Mouse (Mus musculus) limb, embryonic 15.5 days (tissue): ENCODE data around the gene Chit1. TPM values are rescaled to one million over a fixed set of nuclear protein-coding genes. Genes with fewer than 3 reads are reported as not detected.

ENCODE experiments used
- ATAC-seq: fragments of 200-750 bp; cut with Nextera tagmentation; 2 replicates; pipeline ENCODE4 v1.8.0; 2017; ENCODE audit warnings: low read depth, moderate TSS enrichment; ENCODE audit not compliant: insufficient number of reproducible peaks, low FRiP score, low TSS enrichment
- H3K27ac ChIP-seq: fragments of 300-500 bp; sonication (generic); 2 replicates; pipeline ENCODE4 v1.5.1; 2015; ENCODE audit warnings: moderate library complexity, mild to moderate bottlenecking, inconsistent platforms
- H3K27me3 ChIP-seq: fragments of 300-500 bp; sonication (generic); 2 replicates; pipeline ENCODE4 v1.6.1; 2015; ENCODE audit warnings: inconsistent platforms
- H3K36me3 ChIP-seq: fragments of 300-500 bp; sonication (generic); 2 replicates; pipeline ENCODE4 v1.6.1; 2015; ENCODE audit warnings: inconsistent platforms
- H3K4me1 ChIP-seq: fragments of 300-500 bp; sonication (generic); 2 replicates; pipeline ENCODE4 v1.6.1; 2015; ENCODE audit warnings: inconsistent platforms
- H3K4me2 ChIP-seq: fragments of 300-500 bp; sonication (generic); 2 replicates; pipeline ENCODE4 v1.6.1; 2015; ENCODE audit warnings: mild to moderate bottlenecking, inconsistent platforms
- H3K4me3 ChIP-seq: fragments of 300-500 bp; sonication (generic); 2 replicates; pipeline ENCODE4 v1.5.1; 2015; ENCODE audit warnings: mild to moderate bottlenecking, inconsistent platforms
- H3K9ac ChIP-seq: fragments of 300-500 bp; sonication (generic); 2 replicates; pipeline ENCODE4 v1.6.1; 2015; ENCODE audit warnings: inconsistent platforms
- H3K9me3 ChIP-seq: fragments of 300-500 bp; sonication (generic); 2 replicates; pipeline ENCODE4 v1.6.1; 2016; ENCODE audit warnings: inconsistent platforms
- WGBS: fragments of 180-500 bp; shearing (Covaris S2); methylation state at CpG from one replicate; pipeline ENCODE4 v1.1.7; 2015; 5-methylcytosine and 5-hydroxymethylcytosine counted together
- polyA plus RNA-seq: library from polyadenylated mRNA; unstranded; fragments of >200 nt; fragmentation: Nextera tagmentation; extraction: Ambion mirVana; gene quantifications from 2 replicates; pipeline ENCODE4 v1.2.1, GENCODE M21; 2015

Gene Chit1
- polyA plus RNA-seq, 1 experiment from 2014 or later: 0.59 TPM

GRCm38 (mm10) chr1:134154655-134155054 lies 43.6 kb downstream of the Chit1 start:
- H3K36me3 ChIP-seq: no peaks in the 10 kb centered on the region
- 63% methylated on average over 3 of the region's 3 CpGs for WGBS
- no peak for ATAC-seq

GRCm38 (mm10) chr1:134160404-134160803 lies 49.4 kb downstream of the Chit1 start:
- Histone ChIP-seq H3K27me3 (no peaks in the 10 kb centered on the region), H3K4me3 (no peak overlapping the region), H3K4me2 (no peak overlapping the region), H3K36me3 (no peaks in the 10 kb centered on the region), H3K4me1 (no peaks in the 10 kb centered on the region), H3K9me3 (no peaks in the 10 kb centered on the region), H3K27ac (no peak overlapping the region), H3K9ac (no peak overlapping the region)
- WGBS: 86% methylated on average over 3 of the region's 3 CpGs
- ATAC-seq: 0 out of 2 replicates have a peak, but pooled peaks have one; percentile 26

More at GRCm38 (mm10) chr1:134154655-134155054, 43.6 kb downstream of the Chit1 start:
- H3K27me3 ChIP-seq: peaks cover 3% of the 10 kb centered on the region; the same call in 1 of the 2 replicates
- no peak overlapping the region for H3K9ac ChIP-seq
- no peak overlapping the region for H3K27ac ChIP-seq
- H3K4me1 ChIP-seq: peaks cover 4% of the 10 kb centered on the region; the same call in 1 of the 2 replicates
- H3K4me2 ChIP-seq: no peak overlapping the region
- no peaks in the 10 kb centered on the region for H3K9me3 ChIP-seq
- no peak overlapping the region for H3K4me3 ChIP-seq

GRCm38 (mm10) chr1:134161399-134161798 lies 50.4 kb downstream of the Chit1 start:
- Histone ChIP-seq H3K9me3 (no peaks in the 10 kb centered on the region), H3K36me3 (no peaks in the 10 kb centered on the region), H3K4me2 (no peak overlapping the region), H3K27me3 (no peaks in the 10 kb centered on the region), H3K27ac (no peak overlapping the region), H3K4me1 (no peaks in the 10 kb centered on the region), H3K9ac (no peak overlapping the region), H3K4me3 (no peak overlapping the region)
- WGBS: 75% methylated on average over 6 of the region's 6 CpGs
- no peak for ATAC-seq

GRCm38 (mm10) chr1:134162510-134163225 lies 51.6 kb downstream of the Chit1 start:
- 82% methylated on average over 6 of the region's 6 CpGs for WGBS
- H3K27ac ChIP-seq: no peak overlapping the region
- H3K36me3 ChIP-seq: no peaks in the 10 kb centered on the region
- H3K4me3 ChIP-seq: no peak overlapping the region
- no peaks in the 10 kb centered on the region for H3K27me3 ChIP-seq
- no peaks in the 10 kb centered on the region for H3K4me1 ChIP-seq
- no peak for ATAC-seq
- no peak overlapping the region for H3K4me2 ChIP-seq
- H3K9me3 ChIP-seq: no peaks in the 10 kb centered on the region
- no peak overlapping the region for H3K9ac ChIP-seq

GRCm38 (mm10) chr1:134163476-134163875 lies 52.4 kb downstream of the Chit1 start:
- ATAC-seq: no peak
- 0 out of 2 replicates have a peak, but pooled peaks cover 2% of the 10 kb centered on the region for H3K4me1 ChIP-seq
- 87% methylated on average over 7 of the region's 7 CpGs for WGBS

GRCm38 (mm10) chr1:134164454-134164853 lies 53.4 kb downstream of the Chit1 start:
- 0 out of 2 replicates have a peak, but pooled peaks cover 2% of the 10 kb centered on the region for H3K4me1 ChIP-seq
- 67% methylated on average over 4 of the region's 4 CpGs for WGBS
- no peak overlapping the region for H3K9ac ChIP-seq
- H3K4me3 ChIP-seq: no peak overlapping the region
- no peak overlapping the region for H3K27ac ChIP-seq
- H3K9me3 ChIP-seq: no peaks in the 10 kb centered on the region
- no peak overlapping the region for H3K4me2 ChIP-seq
- ATAC-seq: no peak
- no peaks in the 10 kb centered on the region for H3K27me3 ChIP-seq
- no peaks in the 10 kb centered on the region for H3K36me3 ChIP-seq

More at GRCm38 (mm10) chr1:134163476-134163875, 52.4 kb downstream of the Chit1 start:
- H3K4me2 ChIP-seq: no peak overlapping the region
- no peaks in the 10 kb centered on the region for H3K36me3 ChIP-seq
- no peak overlapping the region for H3K4me3 ChIP-seq
- H3K9me3 ChIP-seq: no peaks in the 10 kb centered on the region
- H3K9ac ChIP-seq: no peak overlapping the region
- no peak overlapping the region for H3K27ac ChIP-seq
- no peaks in the 10 kb centered on the region for H3K27me3 ChIP-seq

GRCm38 (mm10) chr1:134166547-134166946 lies 55.5 kb downstream of the Chit1 start:
- Histone ChIP-seq H3K4me1 (0 out of 2 replicates have a peak, but pooled peaks cover 2% of the 10 kb centered on the region), H3K4me3 (no peak overlapping the region), H3K9ac (no peak overlapping the region), H3K4me2 (no peak overlapping the region), H3K27ac (no peak overlapping the region), H3K9me3 (no peaks in the 10 kb centered on the region), H3K27me3 (no peaks in the 10 kb centered on the region), H3K36me3 (no peaks in the 10 kb centered on the region)
- no peak for ATAC-seq
- 90% methylated on average over 3 of the region's 3 CpGs for WGBS

GRCm38 (mm10) chr1:134167416-134168305 lies 56.6 kb downstream of the Chit1 start:
- Histone ChIP-seq H3K9ac (no peak overlapping the region), H3K4me1 (0 out of 2 replicates have a peak, but pooled peaks cover 2% of the 10 kb centered on the region), H3K36me3 (no peaks in the 10 kb centered on the region), H3K27me3 (no peaks in the 10 kb centered on the region), H3K4me3 (no peak overlapping the region), H3K27ac (no peak overlapping the region), H3K9me3 (no peaks in the 10 kb centered on the region), H3K4me2 (no peak overlapping the region)
- 60% methylated on average over 14 of the region's 14 CpGs for WGBS
- ATAC-seq: no peak

GRCm38 (mm10) chr1:134168567-134168966 lies 57.5 kb downstream of the Chit1 start:
- Histone ChIP-seq H3K36me3 (no peaks in the 10 kb centered on the region), H3K4me2 (no peak overlapping the region), H3K9ac (no peak overlapping the region), H3K27ac (no peak overlapping the region), H3K4me1 (0 out of 2 replicates have a peak, but pooled peaks cover 2% of the 10 kb centered on the region), H3K9me3 (no peaks in the 10 kb centered on the region), H3K27me3 (no peaks in the 10 kb centered on the region), H3K4me3 (no peak overlapping the region)
- ATAC-seq: no peak
- WGBS: 87% methylated on average over 3 of the region's 3 CpGs

GRCm38 (mm10) chr1:134168985-134169697 lies 58.1 kb downstream of the Chit1 start:
- no peak for ATAC-seq
- H3K9ac ChIP-seq: no peak overlapping the region
- no peaks in the 10 kb centered on the region for H3K9me3 ChIP-seq
- H3K36me3 ChIP-seq: no peaks in the 10 kb centered on the region
- H3K4me3 ChIP-seq: no peak overlapping the region
- H3K27me3 ChIP-seq: no peaks in the 10 kb centered on the region
- H3K4me2 ChIP-seq: no peak overlapping the region
- 84% methylated on average over 8 of the region's 8 CpGs for WGBS
- H3K4me1 ChIP-seq: 0 out of 2 replicates have a peak, but pooled peaks cover 2% of the 10 kb centered on the region
- no peak overlapping the region for H3K27ac ChIP-seq

GRCm38 (mm10) chr1:134173081-134173480 lies 62.0 kb downstream of the Chit1 start:
- H3K9ac ChIP-seq: no peak overlapping the region
- H3K9me3 ChIP-seq: no peaks in the 10 kb centered on the region
- H3K27me3 ChIP-seq: no peaks in the 10 kb centered on the region
- no peak overlapping the region for H3K4me2 ChIP-seq
- ATAC-seq: no peak
- no peaks in the 10 kb centered on the region for H3K36me3 ChIP-seq
- H3K4me1 ChIP-seq: 0 out of 2 replicates have a peak, but pooled peaks cover 6% of the 10 kb centered on the region
- no peak overlapping the region for H3K4me3 ChIP-seq
- 65% methylated on average over 7 of the region's 7 CpGs for WGBS
- H3K27ac ChIP-seq: no peak overlapping the region
